Mouse (Mus musculus): ENCODE results near the gene Klra7. TPM values are rescaled to one million over a fixed set of nuclear protein-coding genes. Genes with fewer than 3 reads are reported as not detected.

Klra7 gene
- polyA plus RNA-seq (2014; fragmentation: Illumina TruSeq; extraction: RNeasy Lipid Tissue Mini Kit (QIAGEN cat#74804); ENCODE audit: low read depth, low replicate concordance): not detected

GRCm38 (mm10) chr6:130233222-130233621 is at the start of gene Klra7:
Gene Klra7 (minus strand): TSS chr6:130233322.

GRCm38 (mm10) chr6:130281828-130282227 is 48.7 kb upstream of the Klra7 start, which contains the start of gene Klra10:
Gene Klra10 (minus strand): TSS chr6:130281928.

GRCm38 (mm10) chr6:130193012-130193411 is 40.1 kb downstream of the Klra7 start, which contains the start of gene Klra9:
Gene Klra9 (minus strand): TSS chr6:130193112.

Other genes starting within 250 kb of the Klra7 start
- gene Klra6, start 206.4 kb downstream of the Klra7 start, polyA plus RNA-seq (2014; fragmentation: Illumina TruSeq; extraction: RNeasy Lipid Tissue Mini Kit (QIAGEN cat#74804); ENCODE audit: low read depth, low replicate concordance): not detected
- not detected for gene Klra4, start 166.1 kb downstream of the Klra7 start, polyA plus RNA-seq (2014; fragmentation: Illumina TruSeq; extraction: RNeasy Lipid Tissue Mini Kit (QIAGEN cat#74804); ENCODE audit: low read depth, low replicate concordance)
- not detected for gene Klra8, start 103.4 kb downstream of the Klra7 start, polyA plus RNA-seq (2014; fragmentation: Illumina TruSeq; extraction: RNeasy Lipid Tissue Mini Kit (QIAGEN cat#74804); ENCODE audit: low read depth, low replicate concordance)
- gene Klra9, start 40.2 kb downstream of the Klra7 start, polyA plus RNA-seq (2014; fragmentation: Illumina TruSeq; extraction: RNeasy Lipid Tissue Mini Kit (QIAGEN cat#74804); ENCODE audit: low read depth, low replicate concordance): 3.1 TPM
- gene Klra10, start 48.6 kb upstream of the Klra7 start, polyA plus RNA-seq (2014; fragmentation: Illumina TruSeq; extraction: RNeasy Lipid Tissue Mini Kit (QIAGEN cat#74804); ENCODE audit: low read depth, low replicate concordance): not detected
- not detected for gene Klra3, start 104.3 kb upstream of the Klra7 start, polyA plus RNA-seq (2014; fragmentation: Illumina TruSeq; extraction: RNeasy Lipid Tissue Mini Kit (QIAGEN cat#74804); ENCODE audit: low read depth, low replicate concordance)
- gene Klra1, start 153.6 kb upstream of the Klra7 start, polyA plus RNA-seq (2014; fragmentation: Illumina TruSeq; extraction: RNeasy Lipid Tissue Mini Kit (QIAGEN cat#74804); ENCODE audit: low read depth, low replicate concordance): not detected